Mouse (Mus musculus): ENCODE measurements at regions not wholly inside any gene's neighbourhood (a gene's known extent, or its start where the extent isn't known, plus 50 kb on each side); places are given as distances from the start of the nearest gene placed in this dataset.

GRCm38 (mm10) chr10:56708411-56708810 is 331.3 kb downstream of the Gja1 start:
- 95% methylated on average over 2 of the region's 2 CpGs for WGBS
- H3K4me1 ChIP-seq (ENCODE audit: control insufficient read depth, insufficient read depth, low read length): 0 out of 2 replicates have a peak, but pooled peaks cover 3% of the 10 kb centered on the region
- no peak for ATAC-seq (ENCODE audit: low FRiP score, low TSS enrichment)
- H3K27ac ChIP-seq (replicated peaks; ENCODE audit: low read depth, low read length): no peak overlapping the region
- H3K36me3 ChIP-seq (ENCODE audit: control insufficient read depth, insufficient read depth, low read length): no peaks in the 10 kb centered on the region
- H3K27me3 ChIP-seq (ENCODE audit: control insufficient read depth, insufficient read depth, low read length): no peaks in the 10 kb centered on the region
- DNase-seq: no peak
- no peaks in the 10 kb centered on the region for H3K9me3 ChIP-seq (ENCODE audit: control insufficient read depth, low read length)
- H3K4me3 ChIP-seq (replicated peaks; ENCODE audit: low read depth, low read length): no peak overlapping the region
- H3K9ac ChIP-seq (replicated peaks; ENCODE audit: low read length): no peak overlapping the region
- no peak overlapping the region for H3K4me2 ChIP-seq (ENCODE audit: low read length)

DNA sequence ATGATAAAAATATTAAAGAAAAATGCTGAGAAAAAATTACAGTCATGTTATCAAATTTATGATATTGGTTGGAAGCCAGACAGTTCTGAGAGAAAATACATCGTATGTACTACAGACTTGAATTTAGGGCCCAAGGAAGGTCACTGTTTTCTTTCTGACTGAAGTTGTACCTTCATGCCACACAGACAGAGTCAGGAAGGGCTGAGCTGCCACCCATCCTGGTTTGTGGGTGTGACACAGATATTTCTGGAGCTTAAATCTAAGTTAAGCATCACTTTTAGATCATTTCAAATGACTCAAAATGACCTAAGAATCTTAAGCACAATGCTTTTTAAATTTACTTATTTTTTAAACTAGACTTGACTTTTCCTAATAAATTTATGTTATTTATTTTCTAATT is 331.8 kb downstream of the Gja1 start:
- no peaks in the 10 kb centered on the region for H3K9me3 ChIP-seq (ENCODE audit: control insufficient read depth, low read length)
- 93% methylated on average over 1 of the region's 1 CpGs for WGBS
- no peaks in the 10 kb centered on the region for H3K36me3 ChIP-seq (ENCODE audit: control insufficient read depth, insufficient read depth, low read length)
- H3K4me3 ChIP-seq (replicated peaks; ENCODE audit: low read depth, low read length): no peak overlapping the region
- DNase-seq (no peak), ATAC-seq (ENCODE audit: low FRiP score, low TSS enrichment) (no peak)
- no peaks in the 10 kb centered on the region for H3K27me3 ChIP-seq (ENCODE audit: control insufficient read depth, insufficient read depth, low read length)
- no peak overlapping the region for H3K27ac ChIP-seq (replicated peaks; ENCODE audit: low read depth, low read length)
- 0 out of 2 replicates have a peak, but pooled peaks cover 3% of the 10 kb centered on the region for H3K4me1 ChIP-seq (ENCODE audit: control insufficient read depth, insufficient read depth, low read length)
- no peak overlapping the region for H3K4me2 ChIP-seq (ENCODE audit: low read length)
- no peak overlapping the region for H3K9ac ChIP-seq (replicated peaks; ENCODE audit: low read length)

- H3K27ac ChIP-seq (replicated peaks; ENCODE audit: low read depth, low read length): no peak overlapping the region
- no peak overlapping the region for H3K4me2 ChIP-seq (ENCODE audit: low read length)
- no peaks in the 10 kb centered on the region for H3K9me3 ChIP-seq (ENCODE audit: control insufficient read depth, low read length)
- WGBS: 27% methylated on average over 7 of the region's 7 CpGs
- no peaks in the 10 kb centered on the region for H3K27me3 ChIP-seq (ENCODE audit: control insufficient read depth, insufficient read depth, low read length)
- no peak overlapping the region for H3K9ac ChIP-seq (replicated peaks; ENCODE audit: low read length)
- ATAC-seq (ENCODE audit: low FRiP score, low TSS enrichment): no peak
- H3K4me1 ChIP-seq (ENCODE audit: control insufficient read depth, insufficient read depth, low read length): 0 out of 2 replicates have a peak, but pooled peaks cover 3% of the 10 kb centered on the region
- no peaks in the 10 kb centered on the region for H3K36me3 ChIP-seq (ENCODE audit: control insufficient read depth, insufficient read depth, low read length)
- no peak overlapping the region for H3K4me3 ChIP-seq (replicated peaks; ENCODE audit: low read depth, low read length)
- DNase-seq: peak; percentile 26
These were observed 335.5 kb downstream of the Gja1 start for GRCm38 (mm10) chr10:56712611-56713105.

GRCm38 (mm10) chr10:56737073-56737472 is 359.9 kb downstream of the Gja1 start:
- no peaks in the 10 kb centered on the region for H3K36me3 ChIP-seq (ENCODE audit: control insufficient read depth, insufficient read depth, low read length)
- H3K27ac ChIP-seq (replicated peaks; ENCODE audit: low read depth, low read length): no peak overlapping the region
- no peak for DNase-seq
- H3K9me3 ChIP-seq (ENCODE audit: control insufficient read depth, low read length): no peaks in the 10 kb centered on the region
- H3K4me3 ChIP-seq (replicated peaks; ENCODE audit: low read depth, low read length): no peak overlapping the region
- H3K9ac ChIP-seq (replicated peaks; ENCODE audit: low read length): no peak overlapping the region
- H3K27me3 ChIP-seq (ENCODE audit: control insufficient read depth, insufficient read depth, low read length): no peaks in the 10 kb centered on the region
- no peak overlapping the region for H3K4me2 ChIP-seq (ENCODE audit: low read length)
- no peak for ATAC-seq (ENCODE audit: low FRiP score, low TSS enrichment)
- no peaks in the 10 kb centered on the region for H3K4me1 ChIP-seq (ENCODE audit: control insufficient read depth, insufficient read depth, low read length)

GRCm38 (mm10) chr10:56739621-56740020 is 362.5 kb downstream of the Gja1 start:
- H3K4me2 ChIP-seq (ENCODE audit: low read length): no peak overlapping the region
- ATAC-seq (ENCODE audit: low FRiP score, low TSS enrichment) (no peak), DNase-seq (no peak)
- no peaks in the 10 kb centered on the region for H3K9me3 ChIP-seq (ENCODE audit: control insufficient read depth, low read length)
- no peak overlapping the region for H3K9ac ChIP-seq (replicated peaks; ENCODE audit: low read length)
- no peak overlapping the region for H3K27ac ChIP-seq (replicated peaks; ENCODE audit: low read depth, low read length)
- 92% methylated on average over 3 of the region's 3 CpGs for WGBS
- no peaks in the 10 kb centered on the region for H3K4me1 ChIP-seq (ENCODE audit: control insufficient read depth, insufficient read depth, low read length)
- H3K27me3 ChIP-seq (ENCODE audit: control insufficient read depth, insufficient read depth, low read length): no peaks in the 10 kb centered on the region
- no peaks in the 10 kb centered on the region for H3K36me3 ChIP-seq (ENCODE audit: control insufficient read depth, insufficient read depth, low read length)
- no peak overlapping the region for H3K4me3 ChIP-seq (replicated peaks; ENCODE audit: low read depth, low read length)

DNA sequence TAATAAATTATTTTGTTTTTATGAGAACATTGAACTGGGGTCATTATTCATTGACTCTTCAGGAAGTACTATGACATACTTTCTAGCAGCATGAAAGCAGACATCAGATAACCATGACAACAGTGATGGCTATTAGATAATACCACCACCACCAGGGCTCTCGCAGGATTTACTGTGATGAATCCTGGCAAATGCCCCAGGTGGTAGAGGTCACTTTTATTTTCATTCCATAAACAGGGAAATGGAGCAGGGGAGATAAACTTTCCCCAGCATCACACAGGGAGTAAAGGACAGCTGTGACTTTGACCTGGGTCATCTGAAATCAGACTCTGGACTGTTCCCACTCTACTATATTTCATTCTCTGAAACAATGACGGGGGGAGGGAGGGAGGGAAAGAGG is 375.0 kb downstream of the Gja1 start:
- no peak overlapping the region for H3K9ac ChIP-seq (replicated peaks; ENCODE audit: low read length)
- H3K36me3 ChIP-seq (ENCODE audit: control insufficient read depth, insufficient read depth, low read length): no peaks in the 10 kb centered on the region
- ATAC-seq (ENCODE audit: low FRiP score, low TSS enrichment): no peak
- no peak overlapping the region for H3K4me3 ChIP-seq (replicated peaks; ENCODE audit: low read depth, low read length)
- WGBS: 24% methylated on average over 2 of the region's 2 CpGs
- no peak for DNase-seq
- H3K4me1 ChIP-seq (ENCODE audit: control insufficient read depth, insufficient read depth, low read length): no peaks in the 10 kb centered on the region
- no peak overlapping the region for H3K27ac ChIP-seq (replicated peaks; ENCODE audit: low read depth, low read length)
- no peaks in the 10 kb centered on the region for H3K27me3 ChIP-seq (ENCODE audit: control insufficient read depth, insufficient read depth, low read length)
- H3K4me2 ChIP-seq (ENCODE audit: low read length): no peak overlapping the region
- H3K9me3 ChIP-seq (ENCODE audit: control insufficient read depth, low read length): no peaks in the 10 kb centered on the region

GRCm38 (mm10) chr10:56753576-56753975 is 376.4 kb downstream of the Gja1 start:
- H3K9me3 ChIP-seq (ENCODE audit: control insufficient read depth, low read length): no peaks in the 10 kb centered on the region
- no peak for DNase-seq
- H3K4me3 ChIP-seq (replicated peaks; ENCODE audit: low read depth, low read length): no peak overlapping the region
- no peak overlapping the region for H3K4me2 ChIP-seq (ENCODE audit: low read length)
- H3K4me1 ChIP-seq (ENCODE audit: control insufficient read depth, insufficient read depth, low read length): no peaks in the 10 kb centered on the region
- H3K27me3 ChIP-seq (ENCODE audit: control insufficient read depth, insufficient read depth, low read length): no peaks in the 10 kb centered on the region
- 68% methylated on average over 2 of the region's 2 CpGs for WGBS
- H3K36me3 ChIP-seq (ENCODE audit: control insufficient read depth, insufficient read depth, low read length): no peaks in the 10 kb centered on the region
- no peak for ATAC-seq (ENCODE audit: low FRiP score, low TSS enrichment)
- no peak overlapping the region for H3K27ac ChIP-seq (replicated peaks; ENCODE audit: low read depth, low read length)
- H3K9ac ChIP-seq (replicated peaks; ENCODE audit: low read length): no peak overlapping the region

DNA sequence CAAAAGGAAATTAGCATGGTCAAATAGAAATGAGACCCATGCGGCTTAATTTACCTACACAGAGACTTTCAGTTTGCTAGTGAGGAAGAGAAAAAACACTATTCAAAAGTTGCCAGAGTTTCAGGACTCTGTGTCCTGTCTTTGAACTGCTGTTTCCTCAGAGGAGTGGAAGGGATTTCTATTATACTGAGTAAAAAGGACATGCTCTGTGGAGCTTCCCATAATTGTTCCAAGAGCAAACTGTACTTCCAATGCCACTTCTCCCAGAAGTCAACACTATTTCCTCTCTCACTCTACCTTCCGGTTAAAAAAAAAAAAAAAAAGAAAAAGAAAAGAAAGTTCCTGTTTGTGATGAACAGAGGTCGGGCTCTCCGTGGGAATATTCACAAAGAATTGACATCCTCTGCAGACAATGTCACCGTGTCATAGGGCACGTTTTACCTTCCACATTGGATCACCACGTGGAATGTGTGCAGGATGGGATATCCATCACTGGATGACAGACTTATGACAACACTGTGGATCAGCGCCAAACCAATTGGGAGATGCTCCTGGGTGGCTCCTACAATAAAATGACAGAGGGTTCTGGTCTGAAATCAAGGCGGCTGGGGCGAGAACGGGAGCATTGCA is 377.5 kb downstream of the Gja1 start:
- Histone ChIP-seq H3K9ac (replicated peaks; ENCODE audit: low read length) (no peak overlapping the region), H3K36me3 (ENCODE audit: control insufficient read depth, insufficient read depth, low read length) (no peaks in the 10 kb centered on the region), H3K4me2 (ENCODE audit: low read length) (no peak overlapping the region), H3K4me3 (replicated peaks; ENCODE audit: low read depth, low read length) (no peak overlapping the region), H3K4me1 (ENCODE audit: control insufficient read depth, insufficient read depth, low read length) (no peaks in the 10 kb centered on the region), H3K9me3 (ENCODE audit: control insufficient read depth, low read length) (no peaks in the 10 kb centered on the region), H3K27me3 (ENCODE audit: control insufficient read depth, insufficient read depth, low read length) (no peaks in the 10 kb centered on the region), H3K27ac (replicated peaks; ENCODE audit: low read depth, low read length) (no peak overlapping the region)
- DNase-seq: no peak
- 87% methylated on average over 11 of the region's 11 CpGs for WGBS
- ATAC-seq (ENCODE audit: low FRiP score, low TSS enrichment): no peak

- 91% methylated on average over 4 of the region's 4 CpGs for WGBS
- H3K27ac ChIP-seq (replicated peaks; ENCODE audit: low read depth, low read length): no peak overlapping the region
- DNase-seq: no peak
- H3K4me2 ChIP-seq (ENCODE audit: low read length): no peak overlapping the region
- H3K4me1 ChIP-seq (ENCODE audit: control insufficient read depth, insufficient read depth, low read length): no peaks in the 10 kb centered on the region
- no peak overlapping the region for H3K4me3 ChIP-seq (replicated peaks; ENCODE audit: low read depth, low read length)
- ATAC-seq (ENCODE audit: low FRiP score, low TSS enrichment): no peak
- H3K9ac ChIP-seq (replicated peaks; ENCODE audit: low read length): no peak overlapping the region
- H3K36me3 ChIP-seq (ENCODE audit: control insufficient read depth, insufficient read depth, low read length): no peaks in the 10 kb centered on the region
- no peaks in the 10 kb centered on the region for H3K9me3 ChIP-seq (ENCODE audit: control insufficient read depth, low read length)
- H3K27me3 ChIP-seq (ENCODE audit: control insufficient read depth, insufficient read depth, low read length): no peaks in the 10 kb centered on the region
These were observed 393.5 kb downstream of the Gja1 start for GRCm38 (mm10) chr10:56770629-56771028.
